Mouse (Mus musculus) telencephalon, adult 2 months (tissue): Measurements from ENCODE around the gene Mrpl53.
A peak's percentile ranks its signal among the peaks of the same experiment; 100 is the strongest.

Source experiments
- DNase-seq: peaks from one replicate; pipeline ENCODE4 v3.0.0-alpha.2; 2011; ENCODE audit warnings: low read depth, low spot score

Gene Mrpl53

DNA sequence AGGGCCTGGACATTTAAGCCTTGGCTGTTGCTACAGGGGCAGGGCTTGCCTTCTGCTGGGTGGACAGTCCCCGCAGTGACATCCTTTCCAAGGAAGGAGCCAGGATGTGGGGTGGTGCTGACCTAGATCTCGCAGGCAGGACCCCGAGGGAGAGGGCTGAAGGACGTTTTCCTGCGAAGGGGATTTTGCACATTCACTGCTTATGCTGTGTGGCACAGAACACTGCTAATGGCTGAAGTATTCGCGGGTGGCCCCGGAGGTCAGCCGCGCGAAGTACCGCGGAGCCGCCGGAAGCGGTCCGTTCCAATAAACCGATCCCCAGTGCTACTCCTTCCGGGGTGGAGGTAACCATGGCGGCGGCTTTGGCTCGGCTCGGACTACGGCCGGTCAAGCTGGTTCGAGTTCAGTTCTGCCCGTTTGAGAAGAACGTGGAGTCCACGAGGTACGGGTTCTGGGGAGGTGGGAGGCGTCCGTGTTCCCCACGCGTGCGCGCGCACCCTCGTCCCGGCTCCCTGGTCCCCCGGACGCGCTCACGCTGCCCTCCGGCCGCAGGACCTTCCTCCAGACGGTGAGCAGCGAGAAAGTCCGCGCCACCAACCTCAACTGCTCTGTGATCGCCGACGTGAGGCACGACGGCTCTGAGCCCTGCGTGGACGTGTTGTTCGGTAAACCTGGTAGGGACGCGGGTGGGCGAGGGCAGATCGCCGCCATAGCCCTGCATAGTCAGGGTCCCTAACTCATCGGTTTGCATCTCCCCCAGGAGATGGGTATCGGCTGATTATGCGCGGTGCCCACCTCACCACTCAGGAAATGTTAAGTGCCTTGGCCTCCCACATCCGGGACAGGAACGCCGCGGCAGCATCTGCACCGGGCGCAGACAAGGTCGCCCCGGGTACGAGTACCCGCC, at the start of gene Mrpl53:
Mrpl53 (plus strand) TSS at position 279 of the 907 bp plus-strand sequence.
- peak; percentile 54 for DNase-seq

DNA sequence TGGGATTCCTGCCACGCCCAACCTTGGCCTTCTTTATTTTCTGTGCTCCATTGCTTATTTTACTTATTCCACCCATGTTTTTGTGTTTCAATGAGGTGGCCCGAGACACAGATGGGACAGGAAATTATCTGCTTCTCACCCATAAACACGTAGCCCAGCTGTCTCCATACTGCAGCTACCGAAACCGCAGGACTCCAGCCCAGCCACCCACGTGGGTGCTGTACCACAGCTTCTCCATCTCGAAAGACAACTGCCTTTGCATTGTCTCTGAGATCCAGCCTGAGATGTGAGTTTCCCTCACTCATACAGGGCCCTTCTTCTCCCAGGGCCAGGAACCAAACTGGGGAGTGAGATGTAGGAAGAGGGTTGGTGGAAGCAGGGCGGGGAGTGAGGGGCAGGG, 42.8 kb upstream of the Mrpl53 start:
- DNase-seq: no peak

DNA sequence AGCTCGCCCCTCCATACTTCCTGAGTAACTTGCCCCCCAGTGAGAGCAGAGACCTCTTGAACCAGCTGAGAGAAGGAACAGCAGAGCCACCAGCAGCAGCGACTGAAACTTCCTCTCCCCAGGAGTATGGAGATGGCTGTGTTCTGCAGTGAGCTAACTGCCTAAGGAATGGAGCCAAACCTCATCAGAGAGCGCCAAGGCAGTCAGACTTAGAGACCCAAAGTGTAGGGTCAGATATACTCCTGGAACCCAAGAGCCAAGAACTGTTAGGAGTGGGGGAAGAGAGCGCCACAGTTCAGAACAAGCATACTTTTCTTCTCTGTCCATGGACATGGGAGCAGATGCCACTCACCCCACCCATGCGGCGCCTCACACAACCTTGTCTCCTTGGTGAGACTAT, 42.4 kb upstream of the Mrpl53 start:
- no peak for DNase-seq

DNA sequence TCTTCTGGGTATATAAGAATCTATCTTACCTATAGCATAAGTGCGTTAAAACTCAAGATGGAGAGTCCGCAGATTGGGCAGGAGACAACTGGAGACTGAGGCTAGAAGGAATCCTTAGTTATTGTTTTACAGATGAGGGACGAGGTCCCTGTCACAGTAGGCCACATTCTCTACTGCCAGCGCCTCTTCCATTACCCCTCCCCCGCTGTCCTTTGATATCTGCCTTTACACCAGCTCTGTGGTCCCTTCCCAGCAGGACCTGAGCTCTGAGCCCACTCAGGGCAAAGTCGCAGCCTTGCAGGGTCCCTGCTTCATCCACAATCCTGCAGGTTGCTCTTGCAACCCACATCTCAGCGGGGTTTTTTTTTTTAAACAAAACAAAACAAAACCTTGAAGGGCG, 40.6 kb upstream of the Mrpl53 start:
- no peak for DNase-seq

DNA sequence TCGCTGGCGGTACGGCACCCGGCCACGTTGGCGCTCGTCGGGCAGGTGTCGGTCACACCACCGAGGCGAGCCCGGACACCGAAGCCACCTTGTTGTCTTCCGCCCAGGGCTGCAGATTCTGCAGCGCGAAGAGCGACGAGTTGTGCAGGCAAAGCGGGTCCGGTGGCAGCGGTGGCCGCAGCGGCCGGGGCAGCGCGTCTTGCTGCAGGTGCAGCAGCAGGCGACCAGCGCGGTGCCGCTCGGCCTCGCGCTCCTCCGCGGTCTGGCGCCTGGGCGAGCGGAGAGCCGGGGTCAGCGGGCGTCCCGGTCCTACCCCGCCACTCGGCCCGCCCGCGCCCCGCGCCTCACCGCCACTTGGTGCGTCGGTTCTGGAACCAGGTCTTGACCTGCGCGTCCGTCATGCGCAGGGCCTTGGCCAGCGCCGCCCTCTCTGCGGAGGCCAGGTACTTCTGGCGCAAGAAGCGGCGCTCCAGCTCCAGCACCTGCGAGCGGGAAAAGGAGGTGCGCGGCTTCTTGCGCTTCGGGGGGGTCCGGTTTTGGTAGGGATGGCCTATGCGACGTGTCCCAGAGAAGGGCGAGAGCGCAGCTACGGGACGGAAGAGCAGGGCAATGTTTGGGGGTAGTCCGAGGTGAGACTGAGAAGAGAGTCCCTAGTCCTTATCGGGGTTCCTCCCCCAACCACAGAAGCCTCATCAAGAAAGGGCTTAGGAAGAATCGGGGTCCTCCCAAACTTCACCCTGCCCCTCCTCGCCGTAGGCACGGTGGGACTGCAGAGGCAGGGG, 39.9 kb upstream of the Mrpl53 start:
- DNase-seq: no peak

DNA sequence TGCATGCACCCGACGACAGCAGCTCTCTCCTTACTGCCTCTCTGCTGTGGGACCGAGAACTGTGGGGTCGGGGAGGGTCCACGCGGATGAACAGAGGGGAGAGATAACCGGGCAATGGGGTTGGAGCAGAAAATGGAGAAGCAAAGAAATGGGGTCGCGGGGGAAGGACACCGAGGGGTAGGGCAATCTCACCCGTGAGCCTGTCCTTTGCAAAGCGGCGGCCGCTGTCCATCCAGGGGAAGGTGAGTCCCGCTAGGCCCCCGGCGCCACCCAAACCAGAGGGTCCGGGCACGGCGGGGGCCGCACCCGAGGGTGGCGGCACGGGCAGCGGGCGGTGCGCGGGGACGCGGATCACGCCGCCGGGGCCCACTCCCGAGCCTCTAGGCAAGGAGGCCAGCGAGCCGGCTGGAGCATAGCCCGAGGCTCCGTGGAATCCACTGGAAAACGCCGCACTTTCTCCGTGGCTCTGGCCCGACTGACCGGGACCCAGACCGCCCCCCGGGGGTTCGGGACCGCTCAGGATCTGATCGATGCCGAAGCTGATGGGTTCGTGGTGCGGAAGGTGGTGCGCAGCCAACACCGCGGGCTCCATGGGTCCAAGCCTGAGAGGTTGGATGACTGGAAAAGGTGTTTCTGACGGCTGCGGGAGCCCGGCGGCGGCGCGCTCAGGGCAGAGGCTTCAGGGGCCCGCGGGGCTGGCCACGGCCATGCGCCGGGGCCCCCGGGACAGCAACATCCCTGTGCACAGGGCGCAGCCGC, 39.2 kb upstream of the Mrpl53 start:
- DNase-seq: no peak

DNA sequence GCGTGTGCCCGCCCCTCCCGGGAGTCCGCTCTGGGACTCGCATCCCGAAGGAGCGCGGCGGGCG, 38.8 kb upstream of the Mrpl53 start, which contains the start of gene Tlx2:
Tlx2 (minus strand) TSS at position 47 of the 64 bp plus-strand sequence.
- no peak for DNase-seq

DNA sequence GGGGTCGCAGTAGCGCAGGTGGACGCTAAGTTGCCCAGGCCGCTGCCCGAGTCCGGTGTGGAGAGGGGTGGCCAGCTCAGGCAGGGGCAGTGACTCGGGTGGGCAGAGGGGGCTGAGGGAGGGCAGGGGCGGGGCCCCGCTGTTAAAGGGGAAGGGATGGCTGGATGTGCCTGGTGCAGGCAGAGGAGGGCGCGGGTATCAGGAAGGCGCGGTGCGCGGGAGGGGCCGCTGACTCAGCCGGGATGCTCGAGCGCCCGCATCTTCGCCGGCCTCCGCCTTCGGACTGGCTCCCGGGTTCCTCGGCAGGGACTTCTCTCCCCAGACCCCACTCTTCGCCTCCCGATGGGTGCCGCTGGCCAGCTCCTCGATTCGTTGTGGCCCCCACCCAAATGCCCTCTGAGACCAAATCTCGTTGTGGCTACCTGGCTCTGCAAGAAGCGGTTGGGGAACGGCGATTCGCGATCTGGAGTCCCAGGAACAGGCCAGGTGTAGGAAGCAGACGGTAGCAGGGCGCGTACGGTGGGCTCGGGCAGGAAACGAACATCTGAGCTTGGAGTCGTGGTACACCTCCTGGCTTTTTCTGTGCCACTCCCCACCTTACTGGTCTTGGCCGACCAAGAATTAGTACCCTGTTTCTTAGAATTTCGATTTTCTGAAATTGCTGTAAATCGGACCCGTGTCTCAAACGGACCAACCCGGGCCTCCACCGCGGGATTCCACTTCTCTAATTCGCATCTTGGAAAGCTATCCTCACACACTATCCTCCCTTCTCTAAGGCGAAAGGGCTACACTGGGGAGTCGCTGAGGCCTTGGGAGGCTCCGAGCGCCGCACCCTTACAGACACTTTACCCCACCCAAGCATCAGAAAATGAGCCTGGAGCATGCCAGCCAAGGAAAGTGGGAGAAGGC, 38.3 kb upstream of the Mrpl53 start:
- no peak for DNase-seq

DNA sequence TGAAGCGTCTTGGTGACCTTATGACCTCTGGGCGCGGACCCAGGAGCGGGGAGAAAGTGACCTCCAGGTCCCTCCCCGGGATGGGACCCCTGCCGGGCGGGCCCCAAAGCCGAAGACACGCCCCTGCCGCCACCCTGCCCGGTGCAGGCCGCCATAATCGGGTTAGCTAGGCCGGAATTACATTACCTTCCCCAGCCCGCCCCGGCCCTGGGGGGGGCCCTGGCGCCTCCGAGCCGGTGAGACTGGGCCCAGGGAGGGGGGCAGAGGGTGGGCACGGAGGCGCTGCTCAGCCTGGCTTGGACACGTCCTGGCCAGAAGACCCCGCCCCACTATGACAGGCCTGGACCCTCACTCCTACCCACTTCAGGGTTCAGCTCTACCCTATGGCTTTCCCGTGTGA, 37.6 kb upstream of the Mrpl53 start:
- no peak for DNase-seq

DNA sequence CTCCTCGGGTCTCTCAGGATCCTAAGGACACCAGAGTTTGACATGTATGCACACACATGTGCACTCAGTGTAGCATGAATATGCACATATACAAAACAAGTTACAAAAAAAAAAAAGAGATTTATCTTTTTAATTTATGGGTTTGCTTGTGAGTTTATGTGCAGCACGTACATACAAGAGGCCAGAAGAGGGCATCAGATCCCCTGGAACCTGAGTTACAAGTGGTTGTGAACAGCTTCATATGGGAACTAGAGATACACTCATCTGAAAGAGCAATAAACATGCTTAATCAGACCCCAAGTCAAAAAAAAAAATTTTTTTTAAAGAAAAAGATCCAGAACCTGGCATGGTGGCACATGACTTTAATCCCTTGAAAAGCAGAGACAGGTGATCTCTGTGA, 33.9 kb upstream of the Mrpl53 start:
- DNase-seq: no peak

DNA sequence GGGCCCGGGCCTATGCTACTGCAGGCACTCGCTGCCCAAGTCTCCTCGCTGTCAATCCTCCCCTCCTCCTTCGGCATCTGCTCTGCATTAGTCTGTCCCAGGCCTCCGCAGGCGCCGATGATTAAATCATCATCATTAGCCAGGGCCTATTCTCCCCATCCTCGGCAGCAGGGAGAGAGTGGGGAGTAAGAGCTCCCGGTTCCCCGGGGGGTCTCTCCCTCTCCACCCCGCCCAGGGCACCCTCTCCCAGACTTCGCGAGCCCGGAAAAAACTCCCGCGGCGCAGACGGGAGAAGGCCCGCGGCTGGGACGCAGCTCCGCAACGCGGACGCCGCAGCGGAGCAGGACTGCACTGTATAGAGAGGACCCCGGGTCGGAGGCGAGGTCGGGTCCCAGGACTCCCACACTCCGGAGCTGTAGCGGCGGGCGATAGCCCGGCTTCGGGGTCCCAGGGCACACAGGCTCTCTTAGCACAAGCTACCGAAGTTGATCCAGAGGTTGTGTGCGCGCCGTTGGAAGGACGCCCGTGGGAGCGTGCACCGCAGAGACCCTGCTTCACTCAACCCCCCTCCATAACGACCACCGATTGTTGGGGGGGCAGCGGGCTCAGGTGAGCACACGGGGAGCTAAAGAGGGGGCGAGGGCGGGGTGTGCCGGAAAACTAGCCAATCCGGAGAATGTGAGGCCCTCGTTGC, 31.1 kb upstream of the Mrpl53 start, which contains the start of gene Pcgf1:
Pcgf1 (plus strand) TSS at position 240 of the 694 bp plus-strand sequence.
- DNase-seq: peak; percentile 29

DNA sequence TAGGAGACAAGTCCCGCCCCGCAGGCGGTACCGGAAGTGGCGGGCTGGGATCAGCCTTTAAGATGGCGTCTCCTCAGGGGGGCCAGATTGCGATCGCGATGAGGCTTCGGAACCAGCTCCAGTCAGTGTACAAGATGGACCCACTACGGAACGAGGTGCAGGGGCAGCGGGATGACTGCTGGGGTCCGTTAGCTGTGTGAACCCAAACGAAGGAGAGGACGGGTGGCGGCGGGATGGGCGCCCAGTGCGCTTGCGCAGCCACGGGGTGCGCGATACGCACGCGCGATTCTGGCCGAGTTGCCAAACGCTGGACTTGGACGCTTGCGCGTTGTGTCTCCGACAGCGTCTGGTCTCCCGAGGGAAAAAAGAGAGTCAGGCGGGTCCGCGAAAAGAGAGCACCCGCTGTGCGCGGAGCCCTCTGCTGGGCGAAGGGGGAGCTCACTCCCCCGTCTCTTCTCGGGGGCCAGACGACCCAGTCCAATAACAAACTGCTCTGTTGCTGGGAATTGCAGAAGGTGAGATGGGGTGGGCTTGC, 30.4 kb upstream of the Mrpl53 start:
- DNase-seq: peak; percentile 94

DNA sequence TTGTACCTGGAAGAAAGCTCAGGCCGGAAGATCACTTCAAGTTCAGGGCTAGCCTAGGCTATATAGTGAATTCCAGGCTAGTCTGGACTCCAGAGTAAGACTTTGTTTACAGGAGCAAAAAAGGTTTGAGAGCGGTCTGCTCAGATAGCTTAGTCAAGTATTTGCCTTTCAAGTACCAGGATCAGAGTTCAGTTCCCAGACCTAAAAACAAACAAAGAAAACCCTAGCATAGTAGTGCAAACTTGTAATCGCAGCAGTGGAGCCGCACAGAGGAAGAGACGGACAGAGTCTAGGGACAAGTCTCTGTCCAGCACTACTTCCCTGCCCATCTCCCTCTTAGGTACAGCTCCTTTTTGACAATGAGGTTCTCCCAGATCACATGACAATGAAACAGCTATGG, 28.6 kb upstream of the Mrpl53 start:
- DNase-seq: no peak

DNA sequence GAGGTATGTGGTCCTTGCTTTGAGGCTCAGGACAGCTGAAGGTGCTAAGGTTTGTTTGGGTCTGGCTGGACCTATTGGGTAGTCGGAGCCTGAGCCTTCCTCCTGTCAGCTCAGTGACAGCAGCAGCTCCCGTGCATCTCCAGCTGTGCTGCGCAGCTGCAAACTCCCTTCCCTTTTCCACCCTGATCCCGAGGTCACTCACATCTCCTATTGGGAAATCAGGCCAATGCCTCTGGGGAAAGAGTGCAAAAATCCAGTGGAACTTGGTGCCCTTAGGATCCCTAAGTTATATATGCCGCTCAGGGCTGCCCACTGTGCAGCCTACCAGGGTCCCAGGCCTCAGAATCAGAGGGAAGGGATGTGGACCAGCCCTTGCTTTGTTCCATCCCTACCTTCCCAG, 25.3 kb upstream of the Mrpl53 start:
- no peak for DNase-seq

DNA sequence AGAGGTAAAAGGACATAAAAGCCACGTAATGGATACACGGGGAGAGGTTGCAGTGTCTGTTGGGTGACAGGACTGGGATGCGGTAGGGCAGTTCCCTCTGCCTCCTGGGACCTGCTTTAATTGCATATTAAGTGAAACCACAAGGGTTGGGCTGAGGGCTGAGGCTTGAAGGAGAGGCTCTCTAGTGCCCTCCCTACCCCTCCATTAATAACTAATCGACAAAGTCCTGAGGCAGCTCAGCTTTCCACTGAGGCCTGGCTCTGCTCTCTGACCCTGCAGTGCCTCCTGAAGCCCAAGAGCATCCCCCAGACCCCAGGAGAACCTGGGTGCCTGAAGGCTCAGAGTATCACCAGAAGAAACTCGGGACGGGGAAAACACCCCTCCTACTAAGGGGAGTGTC, 24.4 kb upstream of the Mrpl53 start:
- DNase-seq: no peak

DNA sequence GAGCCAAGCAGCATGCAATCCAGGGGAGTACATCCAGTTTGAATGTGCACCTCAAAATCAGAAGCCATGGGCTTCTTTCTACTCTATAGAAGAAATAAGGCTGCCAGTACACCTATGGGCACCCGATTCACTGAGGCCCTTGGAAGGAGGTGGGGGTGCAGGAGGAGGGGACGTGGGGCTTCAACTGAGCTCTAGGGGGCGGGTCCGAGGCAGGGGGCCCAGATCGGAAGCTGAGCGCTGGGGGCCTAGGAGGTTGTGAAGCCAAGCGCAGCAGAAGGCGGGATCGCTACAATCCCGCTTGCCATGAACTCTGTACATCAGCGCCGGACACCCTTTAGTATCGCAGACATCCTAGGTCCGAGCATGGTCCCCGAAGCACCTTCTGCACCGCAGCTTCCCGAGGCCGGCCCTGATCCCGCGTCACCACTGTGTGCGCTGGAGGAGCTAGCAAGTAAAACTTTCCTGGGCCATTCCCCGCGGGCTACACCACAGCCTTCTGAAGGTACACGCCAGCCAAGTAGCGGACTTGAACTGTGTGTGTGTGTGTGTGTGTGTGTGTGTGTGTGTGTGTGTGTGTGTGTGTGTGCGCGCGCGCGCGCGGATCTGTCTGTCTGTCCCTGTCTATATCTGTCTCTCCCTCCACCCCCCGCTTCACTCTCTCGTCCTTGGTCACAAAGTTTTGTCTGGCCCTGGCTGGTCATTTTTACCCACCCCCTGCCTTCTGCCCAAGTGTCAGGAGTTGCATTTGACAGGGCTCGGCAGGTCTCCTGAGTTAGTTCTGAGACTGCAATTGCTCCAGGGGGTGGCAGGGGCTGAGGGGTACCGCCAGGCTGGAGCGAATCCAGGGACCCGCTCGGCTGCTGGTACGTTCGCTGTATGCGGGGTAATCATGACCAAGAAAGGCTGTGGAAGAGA, 22.5 kb upstream of the Mrpl53 start, which contains the start of gene Lbx2:
Lbx2 (plus strand) TSS at position 247 of the 915 bp plus-strand sequence.
- no peak for DNase-seq

DNA sequence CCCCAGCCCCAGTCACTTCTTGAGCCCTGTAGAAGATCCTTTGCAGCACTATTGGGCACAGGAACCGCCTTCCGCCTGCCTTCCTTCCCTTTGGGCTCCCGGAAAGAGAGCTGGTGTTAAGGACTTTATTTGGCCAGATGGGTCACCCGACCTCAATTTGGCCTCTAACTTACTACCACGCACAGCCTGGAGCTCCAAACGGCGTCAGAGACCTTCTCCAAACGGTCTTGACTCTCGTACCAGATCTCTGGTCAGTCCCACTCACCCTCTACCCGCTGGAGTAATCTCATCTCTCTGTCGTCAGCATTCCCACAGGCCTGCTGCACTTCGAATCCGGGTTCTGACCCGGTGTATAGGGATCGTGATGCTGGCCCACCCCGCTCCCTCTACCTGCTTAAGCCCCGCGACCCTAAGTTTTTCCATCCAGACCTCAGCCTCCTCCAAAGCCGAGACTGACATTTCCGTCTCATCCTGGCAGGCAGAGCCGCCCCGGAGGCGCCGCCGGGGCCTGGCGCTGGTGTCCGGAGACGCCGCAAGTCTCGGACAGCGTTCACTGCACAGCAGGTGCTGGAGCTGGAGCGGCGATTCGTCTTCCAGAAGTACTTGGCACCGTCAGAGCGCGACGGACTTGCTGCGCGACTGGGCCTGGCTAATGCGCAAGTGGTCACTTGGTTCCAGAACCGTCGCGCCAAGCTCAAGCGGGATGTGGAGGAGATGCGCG, 21.5 kb upstream of the Mrpl53 start:
- no peak for DNase-seq

DNA sequence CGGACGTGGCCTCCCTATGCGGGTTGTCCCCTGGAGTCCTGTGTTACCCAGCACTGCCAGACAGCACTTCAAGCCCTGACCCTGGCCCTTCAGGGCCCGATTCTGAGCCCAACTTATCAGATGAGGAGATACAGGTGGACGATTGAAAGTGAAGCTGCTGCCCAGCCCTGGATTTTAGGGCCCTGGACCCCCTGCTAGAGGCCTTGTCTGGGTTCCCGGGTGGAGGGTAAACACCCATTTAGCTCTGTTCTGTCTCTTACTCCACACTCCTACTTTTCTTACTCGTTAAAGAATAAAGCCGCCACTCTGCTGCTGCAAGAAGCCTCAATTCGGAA, 20.9 kb upstream of the Mrpl53 start:
- DNase-seq: no peak
